Mouse (Mus musculus): ENCODE data around the gene Prpf31. TPM values are rescaled to one million over a fixed set of nuclear protein-coding genes. Genes with fewer than 3 reads are reported as not detected.

The Prpf31 gene
- polyA plus RNA-seq, 1 experiment from 2014 or later: 47.0 TPM

DNA sequence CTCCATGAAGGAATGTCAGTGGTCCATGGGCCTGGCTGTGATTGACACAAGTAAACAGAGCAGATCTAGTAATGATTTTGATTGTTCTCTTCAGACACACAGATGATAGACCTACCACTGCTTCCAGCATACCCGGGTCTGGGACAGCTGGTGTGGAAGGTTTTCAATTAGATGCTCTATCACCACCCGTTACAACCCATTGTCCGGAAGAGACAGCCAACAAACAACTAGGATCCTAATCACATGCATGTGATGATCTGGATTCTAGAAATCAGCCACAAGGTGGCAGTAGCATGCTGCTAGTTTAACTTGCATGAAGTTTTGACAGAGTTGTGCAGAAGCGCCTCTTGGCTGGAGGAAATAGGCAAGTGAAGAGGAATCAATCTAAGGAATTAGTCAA lies 28.7 kb upstream of the Prpf31 start:
- no peaks in the 10 kb centered on the region for H3K4me1 ChIP-seq (replicated peaks)
- no peaks in the 10 kb centered on the region for H3K9me3 ChIP-seq (replicated peaks)
- H3K36me3 ChIP-seq (replicated peaks): no peaks in the 10 kb centered on the region
- no peaks in the 10 kb centered on the region for H3K27me3 ChIP-seq
- no peak overlapping the region for H3K4me2 ChIP-seq
- no peak for ATAC-seq (ENCODE audit: insufficient read depth)
- no peak overlapping the region for H3K27ac ChIP-seq (replicated peaks)
- H3K4me3 ChIP-seq (replicated peaks): no peak overlapping the region
- WGBS (ENCODE audit: insufficient replicate concordance): 5% methylated on average over 4 of the region's 4 CpGs
- H3K9ac ChIP-seq: no peak overlapping the region

DNA sequence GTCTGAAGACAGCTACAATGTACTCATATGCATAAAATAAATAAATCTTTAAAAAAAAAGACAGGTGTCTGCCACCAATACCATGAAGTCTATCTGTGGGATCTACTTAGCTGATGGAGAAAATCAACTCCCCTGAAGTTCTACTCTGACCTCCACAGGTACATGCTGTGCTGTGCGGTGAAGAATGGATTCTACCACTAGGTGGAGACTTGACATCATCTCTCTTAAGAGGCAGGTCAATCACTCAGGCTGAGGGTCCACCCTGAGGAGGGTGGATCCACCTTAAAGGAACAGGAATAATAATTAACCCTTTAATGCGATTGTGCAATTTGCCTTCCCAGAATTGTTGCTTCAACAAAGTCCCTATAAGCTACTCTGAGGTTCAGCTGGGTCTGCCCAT lies 23.0 kb upstream of the Prpf31 start:
- H3K9me3 ChIP-seq (replicated peaks): no peaks in the 10 kb centered on the region
- no peak overlapping the region for H3K4me3 ChIP-seq (replicated peaks)
- H3K27ac ChIP-seq (replicated peaks): no peak overlapping the region
- H3K36me3 ChIP-seq (replicated peaks): no peaks in the 10 kb centered on the region
- H3K9ac ChIP-seq: no peak overlapping the region
- ATAC-seq (ENCODE audit: insufficient read depth): no peak
- H3K4me1 ChIP-seq (replicated peaks): 0 out of 2 replicates have a peak, but pooled peaks cover 4% of the 10 kb centered on the region
- H3K27me3 ChIP-seq: no peaks in the 10 kb centered on the region
- WGBS (ENCODE audit: insufficient replicate concordance): 8% methylated on average over 2 of the region's 2 CpGs
- H3K4me2 ChIP-seq: no peak overlapping the region

DNA sequence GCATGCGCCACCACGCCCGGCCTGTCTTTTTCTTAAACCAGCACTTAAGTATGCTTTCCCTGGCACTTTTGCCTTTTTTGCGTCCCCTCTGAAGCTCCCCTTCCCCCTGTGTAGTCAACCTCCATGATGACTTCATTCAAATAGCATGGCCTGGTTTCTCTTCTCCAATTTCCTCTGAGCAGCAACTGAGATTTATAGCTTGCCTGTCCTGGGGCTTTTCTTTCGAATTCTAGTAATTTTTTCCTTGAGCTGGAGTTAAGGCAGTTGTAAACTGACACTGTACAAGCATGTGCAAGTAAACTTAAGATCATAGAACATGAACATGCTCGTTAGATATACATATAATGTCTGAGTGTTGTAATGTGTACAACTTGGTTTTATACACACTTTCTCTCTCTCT lies 22.4 kb upstream of the Prpf31 start:
- Histone ChIP-seq H3K27ac (replicated peaks) (no peak overlapping the region), H3K4me2 (no peak overlapping the region), H3K4me1 (replicated peaks) (0 out of 2 replicates have a peak, but pooled peaks cover 4% of the 10 kb centered on the region), H3K4me3 (replicated peaks) (no peak overlapping the region), H3K36me3 (replicated peaks) (no peaks in the 10 kb centered on the region), H3K9me3 (replicated peaks) (no peaks in the 10 kb centered on the region), H3K9ac (no peak overlapping the region), H3K27me3 (no peaks in the 10 kb centered on the region)
- no peak for ATAC-seq (ENCODE audit: insufficient read depth)
- 56% methylated on average over 6 of the region's 6 CpGs for WGBS (ENCODE audit: insufficient replicate concordance)

DNA sequence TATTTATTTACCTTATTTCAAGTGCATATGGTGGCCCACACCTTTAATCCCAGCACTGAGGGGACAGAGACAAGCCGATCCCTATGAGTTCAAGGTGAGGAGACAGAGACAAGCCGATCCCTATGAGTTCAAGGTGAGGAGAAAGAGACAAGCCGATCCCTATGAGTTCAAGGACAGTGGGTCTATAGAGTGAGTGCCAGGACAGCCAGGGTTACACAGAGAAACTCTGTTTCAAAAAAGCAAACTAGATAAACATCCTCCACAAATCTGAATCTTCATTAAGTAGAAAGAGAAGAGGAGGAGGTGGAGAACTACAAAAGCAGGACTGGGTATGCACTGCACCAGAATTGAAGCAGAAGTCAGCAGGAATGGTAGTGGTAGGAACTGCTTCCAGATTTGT lies 21.1 kb upstream of the Prpf31 start:
- Histone ChIP-seq H3K4me1 (replicated peaks) (0 out of 2 replicates have a peak, but pooled peaks cover 4% of the 10 kb centered on the region), H3K4me2 (no peak overlapping the region), H3K36me3 (replicated peaks) (no peaks in the 10 kb centered on the region), H3K27ac (replicated peaks) (no peak overlapping the region), H3K9ac (no peak overlapping the region), H3K9me3 (replicated peaks) (no peaks in the 10 kb centered on the region), H3K27me3 (no peaks in the 10 kb centered on the region), H3K4me3 (replicated peaks) (no peak overlapping the region)
- WGBS (ENCODE audit: insufficient replicate concordance): 68% methylated on average over 3 of the region's 3 CpGs
- no peak for ATAC-seq (ENCODE audit: insufficient read depth)

DNA sequence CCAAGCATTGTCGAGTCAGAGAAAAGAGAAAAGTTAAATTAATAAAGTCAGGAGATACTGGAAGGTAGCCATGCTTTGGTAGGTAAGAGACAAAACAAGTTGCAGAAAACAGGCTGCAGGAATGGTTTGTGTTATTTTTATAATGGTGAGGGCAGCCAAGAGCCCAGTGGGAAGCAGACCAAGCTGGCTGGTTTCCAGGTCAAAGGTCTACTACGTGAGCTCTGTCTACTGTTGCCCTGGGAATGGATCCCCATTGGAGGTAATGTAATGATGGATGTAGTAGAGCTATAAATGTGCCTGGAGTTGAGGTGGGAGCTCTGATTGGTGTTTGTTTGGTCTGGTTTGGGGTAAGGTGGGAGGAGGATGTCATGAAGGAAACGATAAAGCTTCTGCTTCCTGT lies 20.7 kb upstream of the Prpf31 start:
- Histone ChIP-seq H3K27ac (replicated peaks) (no peak overlapping the region), H3K27me3 (no peaks in the 10 kb centered on the region), H3K4me1 (replicated peaks) (0 out of 2 replicates have a peak, but pooled peaks cover 4% of the 10 kb centered on the region), H3K4me3 (replicated peaks) (no peak overlapping the region), H3K4me2 (no peak overlapping the region), H3K9ac (no peak overlapping the region), H3K9me3 (replicated peaks) (no peaks in the 10 kb centered on the region), H3K36me3 (replicated peaks) (no peaks in the 10 kb centered on the region)
- ATAC-seq (ENCODE audit: insufficient read depth): no peak
- 35% methylated on average over 3 of the region's 3 CpGs for WGBS (ENCODE audit: insufficient replicate concordance)

DNA sequence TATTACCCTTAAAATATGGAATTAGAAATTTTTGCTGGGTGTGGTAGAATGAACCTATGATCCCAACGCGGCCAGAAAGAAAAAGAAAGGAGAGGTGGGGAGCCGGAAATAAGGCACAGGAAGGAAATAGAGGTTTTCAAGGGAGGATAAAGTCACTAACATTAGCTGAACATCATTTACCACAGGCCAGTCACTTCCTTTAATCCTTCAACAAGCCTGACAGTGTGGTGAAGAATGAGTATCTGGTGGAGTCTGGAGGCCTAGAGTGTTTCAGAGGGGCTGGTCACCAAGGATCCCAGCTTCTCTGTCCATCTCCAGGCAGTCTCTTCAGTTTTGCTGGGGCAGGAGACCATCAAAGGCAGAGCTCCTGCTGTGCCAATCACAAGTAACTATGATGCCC lies 19.3 kb upstream of the Prpf31 start:
- no peak overlapping the region for H3K27ac ChIP-seq (replicated peaks)
- H3K9ac ChIP-seq: no peak overlapping the region
- H3K4me2 ChIP-seq: no peak overlapping the region
- H3K4me3 ChIP-seq (replicated peaks): no peak overlapping the region
- H3K9me3 ChIP-seq (replicated peaks): no peaks in the 10 kb centered on the region
- ATAC-seq (ENCODE audit: insufficient read depth): no peak
- 29% methylated on average over 3 of the region's 3 CpGs for WGBS (ENCODE audit: insufficient replicate concordance)
- no peaks in the 10 kb centered on the region for H3K27me3 ChIP-seq
- H3K4me1 ChIP-seq (replicated peaks): 0 out of 2 replicates have a peak, but pooled peaks cover 4% of the 10 kb centered on the region
- no peaks in the 10 kb centered on the region for H3K36me3 ChIP-seq (replicated peaks)

DNA sequence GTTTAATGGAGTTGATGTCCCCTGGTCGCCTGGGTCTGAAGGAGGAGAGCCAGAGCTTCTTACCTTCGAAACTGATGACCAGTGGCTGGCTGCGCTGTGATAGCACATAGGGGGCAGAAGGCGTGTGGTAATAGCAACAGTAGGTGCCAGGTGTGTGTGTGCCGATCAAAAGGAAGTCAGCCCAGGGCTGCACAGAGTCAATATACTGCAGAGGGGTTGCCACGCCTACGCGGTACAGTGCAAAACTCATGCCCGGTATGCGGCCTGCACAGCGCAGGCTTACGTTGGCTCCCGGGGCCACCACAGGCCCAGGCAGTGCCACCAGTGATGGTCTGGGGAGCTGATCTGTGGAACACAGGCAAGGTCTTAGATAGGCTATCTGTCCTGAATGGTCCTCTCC lies 18.8 kb upstream of the Prpf31 start:
- Histone ChIP-seq H3K4me2 (no peak overlapping the region), H3K4me1 (replicated peaks) (peaks cover 4% of the 10 kb centered on the region; the same call in 1 of the 2 replicates), H3K9ac (no peak overlapping the region), H3K36me3 (replicated peaks) (no peaks in the 10 kb centered on the region), H3K27ac (replicated peaks) (no peak overlapping the region), H3K9me3 (replicated peaks) (no peaks in the 10 kb centered on the region), H3K4me3 (replicated peaks) (no peak overlapping the region), H3K27me3 (0 out of 2 replicates have a peak, but pooled peaks cover 3% of the 10 kb centered on the region)
- WGBS (ENCODE audit: insufficient replicate concordance): 71% methylated on average over 13 of the region's 13 CpGs
- no peak for ATAC-seq (ENCODE audit: insufficient read depth)

DNA sequence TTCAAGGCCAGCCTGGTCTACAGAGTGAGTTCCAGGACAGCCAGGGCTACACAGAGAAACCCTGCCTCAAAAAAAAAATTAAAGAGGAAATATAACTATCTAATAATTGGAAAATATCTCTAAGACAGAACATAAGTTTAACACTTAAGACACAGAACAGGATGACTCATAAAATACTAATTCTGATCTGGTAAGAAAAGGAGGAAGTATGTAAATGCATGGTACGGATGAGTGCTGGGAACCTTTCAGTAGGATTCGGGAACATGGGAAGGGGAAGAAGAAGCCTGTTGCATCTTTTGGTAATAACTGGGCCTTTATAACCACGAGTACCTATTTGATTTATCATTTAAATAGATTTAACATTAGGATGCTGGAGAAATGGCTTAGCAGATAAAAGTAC lies 15.8 kb upstream of the Prpf31 start:
- H3K9me3 ChIP-seq (replicated peaks): no peaks in the 10 kb centered on the region
- 37% methylated on average over 3 of the region's 3 CpGs for WGBS (ENCODE audit: insufficient replicate concordance)
- ATAC-seq (ENCODE audit: insufficient read depth): no peak
- H3K27me3 ChIP-seq: 0 out of 2 replicates have a peak, but pooled peaks cover 3% of the 10 kb centered on the region
- no peak overlapping the region for H3K27ac ChIP-seq (replicated peaks)
- H3K4me3 ChIP-seq (replicated peaks): no peak overlapping the region
- peaks cover 22% of the 10 kb centered on the region for H3K4me1 ChIP-seq (replicated peaks)
- peaks cover 3% of the 10 kb centered on the region; the same call in 1 of the 2 replicates for H3K36me3 ChIP-seq (replicated peaks)
- H3K4me2 ChIP-seq: no peak overlapping the region
- H3K9ac ChIP-seq: no peak overlapping the region

DNA sequence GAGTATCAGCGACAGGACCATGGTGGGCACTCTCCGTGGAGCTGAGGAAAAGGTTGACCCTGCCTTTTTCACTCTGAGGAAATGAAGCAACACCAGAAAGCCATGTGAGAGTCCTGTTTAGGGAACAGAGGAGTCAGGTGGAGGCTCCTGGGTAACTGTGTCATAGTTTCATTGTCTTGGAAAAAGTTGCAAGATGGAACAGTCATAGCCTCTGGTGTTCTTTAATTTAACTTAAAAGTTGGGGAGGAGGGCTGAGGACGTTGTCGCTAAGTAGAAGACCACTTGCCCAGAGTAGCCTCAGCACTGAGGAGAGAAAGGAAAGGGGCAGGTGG lies 13.8 kb upstream of the Prpf31 start, which contains the start of gene Oscar:
Oscar (minus strand) TSS at position 101 of the 332 bp plus-strand sequence.
- 0 out of 2 replicates have a peak, but pooled peaks cover 3% of the 10 kb centered on the region for H3K27me3 ChIP-seq
- no peak within 1 kb of the TSS for H3K9ac ChIP-seq
- H3K36me3 ChIP-seq (replicated peaks): peaks cover 22% of the 10 kb centered on the region
- H3K4me2 ChIP-seq: peak within 1 kb of the TSS; percentile 80
- peaks cover 18% of the 10 kb centered on the region for H3K4me1 ChIP-seq (replicated peaks)
- WGBS (ENCODE audit: insufficient replicate concordance): 65% methylated on average over 4 of the region's 4 CpGs
- H3K4me3 ChIP-seq (replicated peaks): peak within 1 kb of the TSS; percentile 75
- H3K27ac ChIP-seq (replicated peaks): no peak within 1 kb of the TSS
- no peak for ATAC-seq (ENCODE audit: insufficient read depth)
- H3K9me3 ChIP-seq (replicated peaks): no peaks in the 10 kb centered on the region

DNA sequence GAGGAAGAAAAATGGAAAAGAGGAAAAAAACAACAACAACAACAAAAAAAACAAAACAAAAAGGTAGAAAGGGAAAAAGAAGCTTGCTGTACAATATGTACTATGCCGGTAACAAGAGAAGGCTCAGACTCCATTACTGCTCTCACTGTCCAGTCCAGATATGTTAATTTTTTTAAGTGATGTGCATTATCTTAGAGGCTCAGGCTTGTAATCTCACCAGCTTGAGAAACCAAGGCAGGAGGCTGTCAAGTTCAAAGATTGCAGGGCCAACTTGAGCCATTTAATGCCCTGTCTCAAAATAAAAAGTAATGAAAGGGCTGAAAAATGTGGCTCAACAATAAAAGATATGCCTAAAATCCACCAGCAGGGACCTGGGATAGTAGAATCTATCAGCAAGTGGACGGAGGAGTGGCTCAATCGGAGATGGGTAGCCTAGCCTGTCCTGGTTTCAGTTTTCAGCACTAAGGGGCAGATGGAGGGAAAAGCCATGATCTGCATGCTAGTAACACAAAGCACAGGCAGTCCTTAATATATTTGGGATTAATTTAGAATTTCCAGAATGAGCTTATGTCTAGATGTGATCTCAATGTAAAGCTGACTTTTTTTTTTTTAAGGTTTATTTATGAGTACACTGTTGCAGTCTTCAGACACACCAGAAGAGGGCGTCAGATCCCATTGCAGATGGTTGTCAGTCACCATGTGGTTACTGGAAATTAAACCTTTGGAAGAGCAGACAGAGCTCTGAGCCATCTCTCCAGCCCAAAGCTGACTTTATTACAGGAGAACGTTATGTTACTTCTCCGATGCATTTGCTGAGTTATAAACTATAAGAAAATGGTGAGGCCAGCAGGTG lies 13.2 kb upstream of the Prpf31 start:
- Histone ChIP-seq H3K4me3 (replicated peaks) (peak overlapping the region; percentile 75), H3K27me3 (0 out of 2 replicates have a peak, but pooled peaks cover 3% of the 10 kb centered on the region), H3K9me3 (replicated peaks) (no peaks in the 10 kb centered on the region), H3K4me2 (peak overlapping the region; percentile 80), H3K9ac (peak overlapping the region; percentile 74; the same call in 1 of the 2 replicates), H3K36me3 (replicated peaks) (peaks cover 26% of the 10 kb centered on the region), H3K27ac (replicated peaks) (no peak overlapping the region), H3K4me1 (replicated peaks) (peaks cover 18% of the 10 kb centered on the region)
- 28% methylated on average over 6 of the region's 6 CpGs for WGBS (ENCODE audit: insufficient replicate concordance)
- ATAC-seq (ENCODE audit: insufficient read depth): peak; percentile 40

DNA sequence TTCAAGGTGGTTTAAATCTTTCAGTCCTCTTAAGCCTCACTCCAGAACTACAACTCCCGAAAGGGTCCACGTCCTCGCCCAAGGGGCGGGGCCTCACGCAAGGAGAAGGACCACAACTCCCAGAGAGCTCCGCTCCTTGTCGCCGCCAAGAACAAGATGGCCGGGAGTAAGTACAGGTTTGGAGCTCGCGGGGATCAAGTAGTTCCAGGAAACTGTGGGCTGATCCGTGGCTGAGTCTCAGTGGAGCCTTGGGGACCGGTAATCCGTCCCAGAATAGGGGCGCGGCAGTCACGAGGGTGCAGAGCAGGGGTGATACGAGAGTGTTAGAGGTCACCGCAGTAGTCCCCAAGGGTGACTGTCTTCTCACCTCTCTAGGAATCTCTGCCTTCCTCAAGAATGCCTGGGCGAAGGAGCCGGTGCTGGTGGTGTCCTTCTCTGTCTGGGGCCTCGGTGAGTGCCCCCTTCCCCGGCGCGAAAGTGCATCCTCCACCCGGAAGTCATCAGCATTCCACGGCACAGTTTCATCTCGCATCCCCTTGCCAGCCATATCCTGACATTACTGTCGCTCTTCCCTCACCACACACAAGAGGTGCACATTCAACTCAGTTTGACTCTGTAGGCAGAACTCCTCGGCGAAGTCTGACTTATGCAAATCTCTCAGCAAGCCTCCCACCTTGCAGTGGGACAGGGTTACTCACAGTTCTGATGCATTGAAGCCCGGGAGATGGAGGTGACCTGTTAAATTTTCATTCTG lies 12.4 kb upstream of the Prpf31 start, which contains the start of gene Ndufa3:
Ndufa3 (plus strand) TSS at position 132 of the 754 bp plus-strand sequence.
- peak within 1 kb of the TSS; percentile 64 for H3K27ac ChIP-seq (replicated peaks)
- H3K4me1 ChIP-seq (replicated peaks): peaks cover 18% of the 10 kb centered on the region
- 0 out of 2 replicates have a peak, but pooled peaks cover 3% of the 10 kb centered on the region for H3K27me3 ChIP-seq
- H3K4me2 ChIP-seq: peak within 1 kb of the TSS; percentile 80
- H3K9ac ChIP-seq: peak within 1 kb of the TSS; percentile 74
- ATAC-seq (ENCODE audit: insufficient read depth): peak; percentile 93
- H3K36me3 ChIP-seq (replicated peaks): peaks cover 30% of the 10 kb centered on the region
- WGBS (ENCODE audit: insufficient replicate concordance): under 1% methylated on average over 32 of the region's 32 CpGs
- H3K9me3 ChIP-seq (replicated peaks): no peaks in the 10 kb centered on the region
- peak within 1 kb of the TSS; percentile 75 for H3K4me3 ChIP-seq (replicated peaks)

Data from liver, embryonic 15.5 days (tissue).